Mouse (Mus musculus) megakaryocyte, embryonic 14.5 days (primary cell): ENCODE results near the gene Mucl3.

Experiments
- FLI1 ChIP-seq: IDR thresholded peaks from 2 replicates; pipeline ENCODE4 v1.6.1; 2012; ENCODE audit warnings: low read length, inconsistent platforms, mixed read lengths
- GATA1 ChIP-seq: IDR thresholded peaks from 3 replicates; pipeline ENCODE4 v1.6.1; 2012; ENCODE audit warnings: mixed read lengths, low read length, inconsistent platforms, borderline replicate concordance

DNA sequence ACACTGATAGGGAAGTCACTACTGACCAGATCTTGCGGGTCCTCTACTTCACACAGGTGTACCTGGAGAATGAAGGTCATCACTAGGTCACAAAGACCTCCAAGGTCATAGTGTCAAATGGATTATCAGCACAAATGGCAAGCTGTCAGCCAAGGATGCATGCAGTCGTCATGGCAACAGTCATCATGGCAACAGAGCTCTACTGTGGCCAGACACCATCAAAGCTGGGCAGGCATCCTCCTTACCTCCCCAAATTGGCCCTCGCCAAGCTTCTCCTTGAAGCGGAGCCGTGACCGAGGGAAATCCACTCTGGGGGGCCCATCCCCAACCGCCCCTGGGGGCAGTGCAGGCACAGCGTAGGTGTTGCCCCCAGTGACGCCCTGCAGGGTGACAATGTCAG lies 41.6 kb upstream of the Mucl3 start:
- TF ChIP-seq GATA1 (no peak), FLI1 (no peak)
